In the genomic region with DNA sequence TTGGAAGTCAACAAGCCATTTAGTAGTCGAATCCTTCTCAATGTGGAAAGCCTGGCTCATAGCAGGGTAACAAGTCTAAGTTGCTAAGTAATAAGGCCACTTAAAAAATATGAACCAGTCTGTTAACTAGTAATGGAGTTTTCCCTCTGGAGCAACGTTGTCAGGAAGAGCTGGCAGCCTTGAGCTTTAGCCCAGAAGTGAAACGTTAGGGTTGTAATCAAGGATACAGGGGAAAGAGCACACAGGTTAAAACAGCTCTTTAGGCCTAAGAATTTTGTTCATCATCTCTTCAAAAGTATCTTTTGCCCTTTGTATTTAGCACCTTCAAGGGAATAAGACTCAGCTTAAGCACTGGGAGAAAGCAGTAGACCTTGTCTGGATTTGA, we compare ENCODE assay signal across 1 mouse cellular context.
TF ChIP-seq lines count a peak whose summit lies in the region.

No protein-coding gene starts in this region.

TF ChIP-seq in MEL, 35 proteins besides CTCF, POLR2A, EP300 and RAD21 (continued from another document):
- TF ChIP-seq ETS1 (IDR thresholded peaks at IDR 0.05; ENCODE audit: low read depth, low read length) (no peak), RCOR1 (IDR thresholded peaks at IDR 0.05; ENCODE audit: low read depth, low read length) (no peak), KAT2A (conservative IDR thresholded peaks at IDR 0.05; ENCODE audit: low read depth, low read length) (no peak)
